Mouse (Mus musculus): ENCODE results near the gene Trappc10.

Gene Trappc10

GRCm38 (mm10) chr10:78160369-78161095 is 83.9 kb downstream of the Trappc10 start:
- ChIA-PET CTCF (interaction anchor here in 3 of 4 experiments (0.6 to 4.0 kb wide), 14 partner anchors 9 to 231 kb away, joined by 3 to 36 read pairs (median 4); partner anchors contain the start of genes D10Jhu81e (in 2 of the 3) and Pfkl (in 1 of the 3)), POLR2A (interaction anchor here in 2 of 4 experiments (0.7 to 4.4 kb wide), 17 partner anchors 9 to 176 kb away, joined by 3 to 16 read pairs (median 5); partner anchors contain the start of genes Icosl (in 2 of the 2), Pfkl (in 2 of the 2) and D10Jhu81e (in 1 of the 2))

GRCm38 (mm10) chr10:78159906-78160305 is 84.5 kb downstream of the Trappc10 start:
- CTCF ChIA-PET, result interaction anchor here (0.6 to 4.0 kb wide), 16 partner anchors 10 to 232 kb away, joined by 3 to 36 read pairs (median 4); partner anchors contain the start of genes D10Jhu81e (in 2 of the 4) and Pfkl (in 1 of the 4)
- POLR2A ChIA-PET, result interaction anchor here in 2 of 4 experiments (0.7 to 4.4 kb wide), 15 partner anchors 9 to 187 kb away, joined by 3 to 16 read pairs (median 5); partner anchors contain the start of genes D10Jhu81e (in 1 of the 2), Icosl (in 1 of the 2) and Pfkl (in 1 of the 2)

GRCm38 (mm10) chr10:78159252-78159878 is 85.1 kb downstream of the Trappc10 start:
- ChIA-PET CTCF (interaction anchor here (0.6 to 3.4 kb wide), 10 partner anchors 131 to 187 kb away, joined by 3 to 15 read pairs (median 3); partner anchors contain the start of gene Pfkl (in 2 of the 4)), POLR2A (interaction anchor here in 3 of 4 experiments (0.6 to 4.4 kb wide), 16 partner anchors 8 to 267 kb away, joined by 3 to 16 read pairs (median 4); partner anchors contain the start of genes D10Jhu81e (in 1 of the 3), Icosl (in 1 of the 3) and Pfkl (in 1 of the 3))

GRCm38 (mm10) chr10:78158041-78158440 is 86.4 kb downstream of the Trappc10 start:
- ChIA-PET POLR2A (interaction anchor here in 1 of 4 experiments (0.8 kb wide), 1 partner anchor 233 kb away, joined by 3 read pairs; no protein-coding TSS in a partner anchor), CTCF (interaction anchor here in 1 of 4 experiments (1.5 kb wide), 1 partner anchor 139 kb away, joined by 3 read pairs; no protein-coding TSS in a partner anchor)

GRCm38 (mm10) chr10:78156926-78157325 is 87.5 kb downstream of the Trappc10 start:
- ChIA-PET POLR2A (no interaction called here), CTCF (no interaction called here)

GRCm38 (mm10) chr10:78148834-78149766 is 95.3 kb downstream of the Trappc10 start:
- CTCF ChIA-PET, result interaction anchor here in 2 of 4 experiments (0.6 to 1.2 kb wide), 2 partner anchors 165 to 715 kb away, joined by 4 to 7 read pairs; no protein-coding TSS in a partner anchor
- POLR2A ChIA-PET, result interaction anchor here in 1 of 4 experiments (0.6 kb wide), 1 partner anchor 247 kb away, joined by 3 read pairs; the partner anchor contains the start of gene Lrrc3

GRCm38 (mm10) chr10:78147908-78148441 is 96.5 kb downstream of the Trappc10 start:
- ChIA-PET POLR2A (no interaction called here), CTCF (interaction anchor here in 1 of 4 experiments (0.7 kb wide), 2 partner anchors 177 to 265 kb away, joined by 4 to 6 read pairs; partner anchors contain the start of gene Rrp1)

GRCm38 (mm10) chr10:78143727-78144505 is 100.5 kb downstream of the Trappc10 start:
- POLR2A ChIA-PET, result interaction anchor here in 1 of 4 experiments (1.4 kb wide), 1 partner anchor 19 kb away, joined by 3 read pairs; no protein-coding TSS in a partner anchor
- CTCF ChIA-PET, result interaction anchor here in 1 of 4 experiments (0.9 to 1.7 kb wide), 2 partner anchors 19 to 68 kb away, joined by 3 to 4 read pairs; no protein-coding TSS in a partner anchor

- ChIA-PET POLR2A (interaction anchor here in 1 of 4 experiments (1.3 kb wide), 1 partner anchor 13 kb away, joined by 4 read pairs; no protein-coding TSS in a partner anchor), CTCF (interaction anchor here in 1 of 4 experiments (0.6 kb wide), 1 partner anchor 258 kb away, joined by 6 read pairs; no protein-coding TSS in a partner anchor)
Measured at GRCm38 (mm10) chr10:78140843-78141242, 103.6 kb downstream of the Trappc10 start.

- CTCF ChIA-PET, result interaction anchor here in 1 of 4 experiments (0.6 kb wide), 1 partner anchor 45 kb away, joined by 4 read pairs; the partner anchor contains the start of gene Pwp2
- POLR2A ChIA-PET, result interaction anchor here in 1 of 4 experiments (1.3 kb wide), 1 partner anchor 13 kb away, joined by 4 read pairs; no protein-coding TSS in a partner anchor
Measured at GRCm38 (mm10) chr10:78140251-78140600, 104.2 kb downstream of the Trappc10 start.

- CTCF ChIA-PET, result interaction anchor here in 1 of 4 experiments (0.6 to 0.8 kb wide), 2 partner anchors 45 to 1633 kb away, joined by 3 to 4 read pairs; partner anchors contain the start of gene Pwp2
- POLR2A ChIA-PET, result interaction anchor here in 1 of 4 experiments (1.3 kb wide), 1 partner anchor 14 kb away, joined by 4 read pairs; no protein-coding TSS in a partner anchor
Measured at GRCm38 (mm10) chr10:78139572-78140250, 104.7 kb downstream of the Trappc10 start.

- ChIA-PET CTCF (interaction anchor here in 3 of 4 experiments (0.6 to 0.8 kb wide), 3 partner anchors 184 to 1793 kb away, joined by 3 to 8 read pairs (median 6); no protein-coding TSS in a partner anchor), POLR2A (interaction anchor here in 1 of 4 experiments (0.7 kb wide), 1 partner anchor 436 kb away, joined by 6 read pairs; no protein-coding TSS in a partner anchor)
Measured at GRCm38 (mm10) chr10:78138812-78139523, 105.5 kb downstream of the Trappc10 start.

GRCm38 (mm10) chr10:78137191-78137590 is 107.2 kb downstream of the Trappc10 start:
- ChIA-PET POLR2A (interaction anchor here in 1 of 4 experiments (1.1 kb wide), 1 partner anchor 10 kb away, joined by 3 read pairs; no protein-coding TSS in a partner anchor), CTCF (no interaction called here)

Data from embryonic stem cell, embryonic (primary cell).